Mouse (Mus musculus): ENCODE measurements around the gene Rps16. TPM values are rescaled to one million over a fixed set of nuclear protein-coding genes. Genes with fewer than 3 reads are reported as not detected.
"Not testable (repeated sequence)": the region's sequence is repeated elsewhere in the genome, so short reads cannot be mapped to it uniquely, and the experiment has no call there.

Gene Rps16
- polyA plus RNA-seq, 1 experiment from 2014 or later: 573 TPM

GRCm38 (mm10) chr7:28382981-28383396 lies 32.5 kb downstream of the Rps16 start:
- H3K4me2 ChIP-seq: peak overlapping the region; percentile 68
- H3K36me3 ChIP-seq: peaks cover 4% of the 10 kb centered on the region; the same call in 1 of the 2 replicates
- H3K9me3 ChIP-seq (replicated peaks): no peaks in the 10 kb centered on the region
- H3K4me3 ChIP-seq: peak overlapping the region; percentile 2; the same call in 1 of the 2 replicates
- 13% methylated on average over 11 of the region's 11 CpGs for WGBS
- H3K27ac ChIP-seq: peak overlapping the region; percentile 98
- no peaks in the 10 kb centered on the region for H3K27me3 ChIP-seq
- ATAC-seq (replicated peaks; ENCODE audit: insufficient number of reproducible peaks, insufficient read depth, low FRiP score, low read depth): peak; percentile 11; the same call in 1 of the 2 replicates
- H3K4me1 ChIP-seq (replicated peaks): peaks cover 47% of the 10 kb centered on the region
- H3K9ac ChIP-seq: 0 out of 2 replicates have a peak overlapping the region, but pooled peaks have one; percentile 38

GRCm38 (mm10) chr7:28383606-28384005 lies 33.2 kb downstream of the Rps16 start:
- H3K4me2 ChIP-seq: no peak overlapping the region
- H3K36me3 ChIP-seq: peaks cover 9% of the 10 kb centered on the region
- no peaks in the 10 kb centered on the region for H3K27me3 ChIP-seq
- peaks cover 45% of the 10 kb centered on the region for H3K4me1 ChIP-seq (replicated peaks)
- H3K27ac ChIP-seq: peak overlapping the region; percentile 98
- no peaks in the 10 kb centered on the region for H3K9me3 ChIP-seq (replicated peaks)
- no peak overlapping the region for H3K9ac ChIP-seq
- no peak for ATAC-seq (replicated peaks; ENCODE audit: insufficient number of reproducible peaks, insufficient read depth, low FRiP score, low read depth)
- 73% methylated on average over 4 of the region's 4 CpGs for WGBS
- no peak overlapping the region for H3K4me3 ChIP-seq

- Histone ChIP-seq H3K27ac (peak overlapping the region; percentile 98), H3K9ac (no peak overlapping the region), H3K4me3 (no peak overlapping the region), H3K4me1 (replicated peaks) (peaks cover 45% of the 10 kb centered on the region), H3K36me3 (peaks cover 15% of the 10 kb centered on the region), H3K4me2 (no peak overlapping the region), H3K27me3 (no peaks in the 10 kb centered on the region), H3K9me3 (replicated peaks) (no peaks in the 10 kb centered on the region)
- 75% methylated on average over 6 of the region's 6 CpGs for WGBS
- ATAC-seq (replicated peaks; ENCODE audit: insufficient number of reproducible peaks, insufficient read depth, low FRiP score, low read depth): no peak
Measured at GRCm38 (mm10) chr7:28384162-28384561, 33.7 kb downstream of the Rps16 start.

- H3K4me2 ChIP-seq: no peak overlapping the region
- ATAC-seq (replicated peaks; ENCODE audit: insufficient number of reproducible peaks, insufficient read depth, low FRiP score, low read depth): no peak
- H3K27ac ChIP-seq: no peak overlapping the region
- H3K4me3 ChIP-seq: no peak overlapping the region
- no peak overlapping the region for H3K9ac ChIP-seq
- peaks cover 23% of the 10 kb centered on the region for H3K36me3 ChIP-seq
- peaks cover 38% of the 10 kb centered on the region for H3K4me1 ChIP-seq (replicated peaks)
- no peaks in the 10 kb centered on the region for H3K27me3 ChIP-seq
- H3K9me3 ChIP-seq (replicated peaks): no peaks in the 10 kb centered on the region
- 87% methylated on average over 9 of the region's 9 CpGs for WGBS
Measured at GRCm38 (mm10) chr7:28385196-28385595, 34.7 kb downstream of the Rps16 start.

- peaks cover 30% of the 10 kb centered on the region for H3K36me3 ChIP-seq
- no peak overlapping the region for H3K4me2 ChIP-seq
- H3K27ac ChIP-seq: peak overlapping the region; percentile 54
- no peaks in the 10 kb centered on the region for H3K9me3 ChIP-seq (replicated peaks)
- ATAC-seq (replicated peaks; ENCODE audit: insufficient number of reproducible peaks, insufficient read depth, low FRiP score, low read depth): no peak
- H3K4me3 ChIP-seq: no peak overlapping the region
- H3K27me3 ChIP-seq: no peaks in the 10 kb centered on the region
- 78% methylated on average over 7 of the region's 7 CpGs for WGBS
- no peak overlapping the region for H3K9ac ChIP-seq
- H3K4me1 ChIP-seq (replicated peaks): peaks cover 30% of the 10 kb centered on the region
Measured at GRCm38 (mm10) chr7:28386007-28386406, 35.6 kb downstream of the Rps16 start.

GRCm38 (mm10) chr7:28386462-28386861 lies 36.0 kb downstream of the Rps16 start:
- peak overlapping the region; percentile 54 for H3K27ac ChIP-seq
- no peak overlapping the region for H3K9ac ChIP-seq
- H3K4me2 ChIP-seq: no peak overlapping the region
- H3K9me3 ChIP-seq (replicated peaks): no peaks in the 10 kb centered on the region
- peaks cover 30% of the 10 kb centered on the region for H3K36me3 ChIP-seq
- ATAC-seq (replicated peaks; ENCODE audit: insufficient number of reproducible peaks, insufficient read depth, low FRiP score, low read depth): peak; percentile 34
- H3K27me3 ChIP-seq: no peaks in the 10 kb centered on the region
- peaks cover 30% of the 10 kb centered on the region for H3K4me1 ChIP-seq (replicated peaks)
- 2% methylated on average over 4 of the region's 4 CpGs for WGBS
- H3K4me3 ChIP-seq: no peak overlapping the region

- H3K27me3 ChIP-seq; H3K4me3 ChIP-seq; ATAC-seq (replicated peaks; ENCODE audit: insufficient number of reproducible peaks, insufficient read depth, low FRiP score, low read depth); H3K9ac ChIP-seq; H3K9me3 ChIP-seq (replicated peaks); H3K4me2 ChIP-seq; H3K27ac ChIP-seq: not testable (repeated sequence)
- Histone ChIP-seq H3K4me1 (replicated peaks) (peaks cover 30% of the 10 kb centered on the region), H3K36me3 (peaks cover 30% of the 10 kb centered on the region)
- WGBS: 75% methylated on average over 6 of the region's 6 CpGs
Measured at GRCm38 (mm10) chr7:28386877-28387276, 36.4 kb downstream of the Rps16 start.

GRCm38 (mm10) chr7:28387384-28387783 lies 36.9 kb downstream of the Rps16 start:
- not testable (repeated sequence) for H3K27ac ChIP-seq; H3K9ac ChIP-seq; ATAC-seq (replicated peaks; ENCODE audit: insufficient number of reproducible peaks, insufficient read depth, low FRiP score, low read depth); H3K9me3 ChIP-seq (replicated peaks); H3K4me2 ChIP-seq; H3K4me3 ChIP-seq; H3K27me3 ChIP-seq
- peaks cover 30% of the 10 kb centered on the region for H3K36me3 ChIP-seq
- H3K4me1 ChIP-seq (replicated peaks): peaks cover 29% of the 10 kb centered on the region
- 87% methylated on average over 7 of the region's 7 CpGs for WGBS

- Histone ChIP-seq H3K9me3 (replicated peaks) (no peaks in the 10 kb centered on the region), H3K4me2 (no peak overlapping the region), H3K4me1 (replicated peaks) (peaks cover 22% of the 10 kb centered on the region), H3K9ac (no peak overlapping the region), H3K27me3 (no peaks in the 10 kb centered on the region), H3K4me3 (no peak overlapping the region), H3K27ac (no peak overlapping the region), H3K36me3 (peaks cover 37% of the 10 kb centered on the region)
- 92% methylated on average over 3 of the region's 3 CpGs for WGBS
- no peak for ATAC-seq (replicated peaks; ENCODE audit: insufficient number of reproducible peaks, insufficient read depth, low FRiP score, low read depth)
Measured at GRCm38 (mm10) chr7:28390331-28390730, 39.9 kb downstream of the Rps16 start.

- H3K9ac ChIP-seq: peak within 1 kb of the TSS; percentile 83
- peak within 1 kb of the TSS; percentile 79 for H3K4me3 ChIP-seq
- H3K4me2 ChIP-seq: peak within 1 kb of the TSS; percentile 95
- H3K9me3 ChIP-seq (replicated peaks): no peaks in the 10 kb centered on the region
- H3K4me1 ChIP-seq (replicated peaks): peaks cover 20% of the 10 kb centered on the region
- H3K36me3 ChIP-seq: peaks cover 51% of the 10 kb centered on the region
- under 1% methylated on average over 58 of the region's 58 CpGs for WGBS
- H3K27ac ChIP-seq: peak within 1 kb of the TSS; percentile 83
- no peaks in the 10 kb centered on the region for H3K27me3 ChIP-seq
- ATAC-seq (replicated peaks; ENCODE audit: insufficient number of reproducible peaks, insufficient read depth, low FRiP score, low read depth): peak; percentile 97
Measured at GRCm38 (mm10) chr7:28392429-28393271, 42.2 kb downstream of the Rps16 start, which contains the start of the genes Med29 and Paf1. Gene Med29, minus strand, starts transcription at chr7:28392708. Gene Paf1, plus strand, starts transcription at chr7:28392951.

- peaks cover 20% of the 10 kb centered on the region for H3K4me1 ChIP-seq (replicated peaks)
- WGBS: 7% methylated on average over 22 of the region's 22 CpGs
- H3K36me3 ChIP-seq: peaks cover 55% of the 10 kb centered on the region
- peak overlapping the region; percentile 77 for H3K9ac ChIP-seq
- peak overlapping the region; percentile 83 for H3K27ac ChIP-seq
- H3K4me2 ChIP-seq: peak overlapping the region; percentile 95
- no peaks in the 10 kb centered on the region for H3K9me3 ChIP-seq (replicated peaks)
- no peak for ATAC-seq (replicated peaks; ENCODE audit: insufficient number of reproducible peaks, insufficient read depth, low FRiP score, low read depth)
- H3K27me3 ChIP-seq: no peaks in the 10 kb centered on the region
- peak overlapping the region; percentile 79 for H3K4me3 ChIP-seq
Measured at GRCm38 (mm10) chr7:28393272-28393951, 43.0 kb downstream of the Rps16 start.
